Mouse (Mus musculus) spleen, embryonic (tissue): ENCODE measurements around the gene Cenpa.

ENCODE experiments used
- CTCF ChIA-PET: fragments of 350-600 bp; sonication (Branson Sonifier 250); formaldehyde crosslinking; loops from one replicate; lab custom pipeline; 2022; lab: Charles Lee

The Cenpa gene

GRCm38 (mm10) chr5:30678722-30679296, 12.2 kb downstream of the Cenpa start:
- CTCF ChIA-PET, result no interaction called here

GRCm38 (mm10) chr5:30679593-30679992, 13.0 kb downstream of the Cenpa start:
- CTCF ChIA-PET, result no interaction called here

- CTCF ChIA-PET, result interaction anchor here (0.6 kb wide), 1 partner anchor 166 kb away, joined by 3 read pairs; no protein-coding TSS in a partner anchor
Measured at GRCm38 (mm10) chr5:30681970-30682369, 15.4 kb downstream of the Cenpa start.

DNA sequence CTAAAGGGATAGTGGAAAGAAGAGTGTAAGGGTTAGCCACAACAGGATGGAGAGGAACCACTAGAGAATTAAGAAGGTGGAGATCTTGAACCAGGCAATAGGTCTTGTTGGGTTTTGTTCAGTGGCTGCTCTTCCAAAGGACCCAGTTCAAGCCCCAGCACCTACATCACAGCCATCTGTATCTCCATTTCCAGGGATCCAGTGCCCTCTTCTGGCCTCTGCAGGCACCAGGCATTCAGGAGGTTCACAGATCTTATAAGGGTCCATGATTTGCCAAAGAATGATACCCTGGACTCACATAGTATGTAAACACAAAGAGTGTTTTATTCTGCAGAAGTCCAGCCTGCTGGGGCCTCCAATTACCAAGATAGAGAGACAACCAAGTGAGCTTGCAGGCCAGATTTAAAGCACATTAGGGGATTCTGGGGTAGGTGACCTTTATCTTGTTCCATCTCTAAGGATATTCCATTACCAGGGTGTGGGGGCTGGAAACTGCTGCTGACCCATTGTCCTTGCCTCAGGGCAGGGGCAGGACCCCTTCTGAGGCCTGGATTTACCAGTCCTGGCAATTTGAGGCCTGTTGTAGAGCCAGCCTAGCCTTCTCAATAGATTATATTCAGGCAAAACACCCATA, 16.5 kb downstream of the Cenpa start:
- CTCF ChIA-PET, result no interaction called here

DNA sequence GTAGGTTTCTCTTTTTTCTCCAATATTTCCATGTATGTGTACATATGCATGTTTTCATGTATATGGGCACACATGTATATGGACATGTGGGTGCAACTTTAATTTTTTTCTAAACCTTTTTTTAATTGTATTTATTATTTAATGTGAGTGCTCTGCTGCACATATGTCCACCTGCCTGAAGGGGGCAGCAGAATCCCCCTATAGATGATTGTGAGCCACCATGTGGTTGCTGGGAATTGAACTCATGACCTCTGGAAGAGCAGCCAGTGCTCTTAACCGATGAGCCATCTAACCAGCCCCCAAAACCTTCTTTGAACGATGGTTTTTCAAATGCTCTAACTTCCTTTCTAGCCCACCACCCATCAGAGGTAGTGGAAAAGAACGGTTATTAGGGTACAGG, 17.4 kb downstream of the Cenpa start:
- CTCF ChIA-PET, result no interaction called here

DNA sequence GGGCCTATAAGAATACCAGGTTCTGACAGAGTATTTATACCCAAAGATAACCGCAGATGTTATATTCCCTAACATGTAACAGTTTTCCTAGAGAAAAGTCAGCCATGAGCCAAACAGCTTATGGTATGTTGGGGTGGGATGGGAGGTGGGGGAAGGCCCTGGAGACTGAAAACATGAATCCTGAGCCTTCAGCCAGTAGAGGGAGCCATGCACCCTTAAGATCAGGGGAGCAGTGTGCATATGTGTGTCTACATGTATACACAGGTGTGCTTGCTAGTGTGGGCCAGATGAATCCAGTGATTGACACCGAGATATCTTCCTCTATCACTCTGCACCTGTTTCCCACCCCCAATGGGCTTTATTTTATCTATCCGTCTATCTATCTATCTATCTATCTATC, 20.2 kb downstream of the Cenpa start:
- CTCF ChIA-PET, result interaction anchor here (0.7 kb wide), 1 partner anchor 9 kb away, joined by 3 read pairs; no protein-coding TSS in a partner anchor

- CTCF ChIA-PET, result no interaction called here
Measured at GRCm38 (mm10) chr5:30700361-30701000, 33.9 kb downstream of the Cenpa start.

DNA sequence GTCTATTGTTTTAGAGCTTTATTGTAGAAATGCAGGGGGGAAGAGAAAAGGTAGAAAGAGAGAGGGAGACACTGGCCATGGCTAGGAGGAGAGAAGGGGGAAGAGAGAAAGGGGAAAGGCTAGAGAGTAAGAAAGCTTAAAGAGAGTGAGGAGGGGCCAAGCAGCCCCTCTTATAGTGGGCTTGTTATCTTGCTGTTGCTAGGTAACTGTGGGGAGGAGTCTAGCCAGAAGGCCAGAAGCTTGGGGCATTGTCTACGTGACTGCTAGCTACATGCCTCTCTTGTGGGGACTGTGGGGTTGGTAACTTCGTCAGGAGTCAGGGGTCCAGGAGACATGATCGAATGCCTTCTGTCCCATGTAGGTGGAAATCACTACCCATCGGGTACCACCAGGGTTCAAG, 34.8 kb downstream of the Cenpa start:
- CTCF ChIA-PET, result interaction anchor here (0.6 kb wide), 1 partner anchor 8 kb away, joined by 3 read pairs; no protein-coding TSS in a partner anchor

GRCm38 (mm10) chr5:30701866-30702265, 35.3 kb downstream of the Cenpa start:
- CTCF ChIA-PET, result interaction anchor here (0.6 kb wide), 1 partner anchor 8 kb away, joined by 3 read pairs; no protein-coding TSS in a partner anchor

- CTCF ChIA-PET, result interaction anchor here (0.6 to 0.8 kb wide), 4 partner anchors 8 to 485 kb away, joined by 3 read pairs; no protein-coding TSS in a partner anchor
Measured at GRCm38 (mm10) chr5:30709744-30710383, 43.3 kb downstream of the Cenpa start.

DNA sequence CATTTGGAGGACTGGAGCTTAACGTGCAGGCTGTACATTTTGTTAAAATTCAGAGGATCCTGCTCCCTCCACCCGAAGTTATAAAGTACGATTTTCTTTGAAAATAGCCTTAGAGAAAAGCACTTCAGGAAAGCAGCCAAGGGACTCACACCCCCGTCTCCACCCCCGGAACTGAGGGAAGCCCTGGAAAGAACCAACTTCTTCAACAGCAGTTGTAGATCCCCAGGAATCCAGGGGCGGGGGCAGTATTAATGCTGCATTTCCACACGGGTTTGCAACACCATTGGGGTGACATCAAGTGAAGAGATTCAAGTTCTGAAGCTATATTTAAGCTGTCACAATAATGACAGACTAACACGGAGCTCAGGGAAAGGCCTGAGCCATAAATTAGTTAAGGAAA, 43.9 kb downstream of the Cenpa start:
- CTCF ChIA-PET, result no interaction called here

DNA sequence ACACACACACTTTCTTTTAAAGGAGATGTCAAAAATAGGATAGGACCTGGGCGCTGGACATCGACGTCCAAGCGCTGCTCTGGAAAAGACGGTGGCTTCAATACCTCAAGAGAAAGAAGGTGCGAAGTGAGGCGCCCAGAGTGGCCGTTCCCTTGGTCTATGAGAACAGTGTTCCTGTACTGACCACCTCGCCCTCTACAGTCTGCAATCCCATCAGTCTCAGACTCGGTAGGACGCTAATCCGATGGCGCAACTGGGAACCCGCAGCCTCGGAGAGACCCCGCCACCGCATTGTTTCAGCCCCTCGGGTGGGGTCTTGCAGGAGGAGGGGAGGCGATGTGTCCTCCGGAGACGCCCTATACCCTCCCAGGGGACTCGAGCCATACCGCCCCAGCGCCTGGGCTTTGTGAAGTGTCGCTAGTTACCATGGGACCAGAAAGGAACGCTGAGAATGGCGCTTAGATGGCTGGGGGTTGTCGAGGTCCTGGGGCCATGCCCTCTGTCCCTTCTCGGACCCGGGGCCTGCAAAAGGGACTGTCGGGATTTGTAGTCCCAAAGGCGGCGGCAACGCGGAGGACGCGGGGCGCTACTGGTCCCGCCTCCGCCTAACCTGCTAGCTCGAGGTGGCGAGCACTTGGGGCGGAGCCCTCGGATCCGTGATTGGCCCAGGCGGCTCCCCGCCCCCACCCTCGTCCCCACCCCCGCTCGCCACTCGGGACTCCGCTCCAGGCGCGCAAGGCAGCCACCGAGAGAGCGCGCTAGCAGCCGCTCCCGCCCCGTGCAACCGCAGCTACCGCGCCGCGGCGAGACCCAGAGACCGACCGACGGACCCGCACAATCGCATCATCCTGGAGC, 44.8 kb downstream of the Cenpa start, which contains the start of gene Dpysl5:
Gene Dpysl5, plus strand, starts transcription at position 418 of the 855 bp plus-strand sequence.
- CTCF ChIA-PET, result no interaction called here

DNA sequence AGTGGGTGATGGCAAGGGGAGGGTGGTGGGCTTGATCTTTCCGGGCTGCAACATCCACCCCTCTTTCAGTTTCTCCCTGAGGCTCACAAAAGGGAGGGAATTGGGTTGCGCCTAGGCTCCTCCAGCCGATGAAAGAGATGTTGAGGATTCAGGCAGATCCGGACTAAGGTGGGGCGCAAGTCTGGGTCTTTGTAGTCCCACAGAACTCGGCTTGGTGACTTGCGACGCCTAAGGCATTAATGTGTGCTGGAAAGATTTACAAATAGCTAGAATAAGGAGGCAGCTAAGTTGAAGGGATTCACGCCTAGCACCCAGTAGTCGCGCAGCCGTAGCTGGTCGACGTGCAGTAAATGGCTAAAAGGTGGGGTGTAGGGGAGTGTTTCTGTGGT, 45.4 kb downstream of the Cenpa start:
- CTCF ChIA-PET, result no interaction called here

DNA sequence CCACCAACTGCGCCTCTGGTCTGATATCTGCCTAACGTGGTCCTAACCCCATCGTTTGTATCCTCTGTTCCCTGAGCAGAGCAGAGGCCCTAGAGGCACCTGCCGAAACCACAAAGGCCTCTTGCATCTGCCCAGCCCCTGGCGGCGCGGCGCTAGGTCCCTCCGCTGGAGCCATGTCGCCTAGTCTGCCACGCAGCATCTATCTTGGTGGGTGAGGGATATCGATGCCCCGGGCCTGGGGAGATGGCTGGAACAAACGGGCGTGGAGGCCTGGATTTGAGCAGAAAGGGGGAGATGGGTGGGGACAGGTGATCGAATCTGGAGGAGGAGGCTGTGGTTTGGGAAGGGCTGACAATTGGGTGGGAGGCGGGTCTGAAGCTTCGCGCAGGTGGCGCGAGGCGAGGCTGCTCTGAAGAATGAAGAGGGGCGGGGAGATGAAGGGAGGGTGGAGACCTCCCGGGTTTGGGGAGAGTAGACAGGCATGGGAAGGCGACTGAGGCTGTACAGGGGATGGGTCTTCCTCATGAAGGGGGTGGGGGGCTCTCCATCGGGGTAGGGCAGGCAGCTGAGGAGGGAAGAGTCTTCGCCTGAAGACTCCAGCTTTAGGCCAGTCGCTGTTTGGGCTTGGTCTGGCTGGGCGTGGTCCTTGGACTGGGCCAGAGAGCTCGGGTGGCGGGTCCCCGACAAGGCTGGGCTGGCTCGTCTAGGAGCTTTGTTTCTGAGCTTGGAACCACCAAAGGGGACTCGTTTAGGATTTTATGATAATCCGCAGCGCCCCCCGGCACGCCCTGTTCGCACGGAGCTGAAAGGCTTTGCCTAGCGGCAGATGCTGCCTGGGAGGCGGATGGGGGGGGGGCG, 46.1 kb downstream of the Cenpa start:
- CTCF ChIA-PET, result interaction anchor here (0.6 kb wide), 1 partner anchor 1096 kb away, joined by 4 read pairs; no protein-coding TSS in a partner anchor

- CTCF ChIA-PET, result interaction anchor here (0.6 kb wide), 1 partner anchor 1095 kb away, joined by 4 read pairs; no protein-coding TSS in a partner anchor
Measured at GRCm38 (mm10) chr5:30713299-30713675, 46.7 kb downstream of the Cenpa start.

- CTCF ChIA-PET, result no interaction called here
Measured at GRCm38 (mm10) chr5:30713691-30714090, 47.1 kb downstream of the Cenpa start.

GRCm38 (mm10) chr5:30716311-30716710, 49.7 kb downstream of the Cenpa start:
- CTCF ChIA-PET, result no interaction called here

DNA sequence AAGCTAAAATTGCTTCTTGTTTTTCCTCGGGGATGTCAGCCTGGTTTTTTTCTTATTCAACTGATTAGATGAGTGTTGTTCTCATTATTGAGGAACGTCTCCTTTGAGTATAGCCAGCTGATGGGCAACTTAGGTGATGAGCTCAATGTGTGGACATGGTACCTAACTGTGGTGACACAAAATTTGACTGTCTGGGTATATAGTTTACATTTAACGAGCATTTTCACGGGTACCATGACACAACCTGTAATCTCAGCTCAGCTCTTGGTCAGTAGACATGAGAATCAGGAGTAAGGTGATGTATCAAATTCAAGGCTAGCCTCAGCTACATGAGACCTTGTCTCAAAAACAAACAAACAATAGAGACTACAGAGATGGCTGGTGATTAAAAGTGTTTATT, 50.9 kb downstream of the Cenpa start:
- CTCF ChIA-PET, result no interaction called here

GRCm38 (mm10) chr5:30717991-30718703, 51.6 kb downstream of the Cenpa start:
- CTCF ChIA-PET, result no interaction called here
